Mouse (Mus musculus): Measurements from ENCODE around the gene Cenpa. TPM values are rescaled to one million over a fixed set of nuclear protein-coding genes. Genes with fewer than 3 reads are reported as not detected.
A peak's percentile ranks its signal among the peaks of the same experiment; 100 is the strongest.

The Cenpa gene
- polyA plus RNA-seq, 1 experiment from 2014 or later = 264 TPM

DNA sequence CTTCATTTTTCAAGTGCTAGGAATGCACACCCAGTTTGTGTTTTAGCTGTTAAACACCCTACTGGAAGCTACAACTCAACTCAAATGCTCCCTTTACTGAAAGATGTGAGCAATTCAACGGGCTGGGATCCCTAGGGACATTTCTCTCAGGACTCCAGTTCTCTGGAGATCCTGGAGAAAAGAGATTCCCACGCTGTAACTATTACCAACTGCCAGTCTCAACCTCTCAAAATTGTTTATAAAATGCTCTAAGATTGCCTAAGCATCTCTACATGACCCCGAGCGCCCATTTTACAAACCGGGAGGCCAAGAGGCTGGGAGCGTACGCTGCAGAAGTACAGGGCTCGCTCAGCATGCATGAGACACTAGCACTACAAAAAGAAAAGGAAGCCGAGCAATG lies 19.2 kb upstream of the Cenpa start:
- WGBS = 16% methylated on average over 9 of the region's 9 CpGs
- Histone ChIP-seq H3K4me2 (peak overlapping the region; percentile 77), H3K36me3 (peaks cover 10% of the 10 kb centered on the region), H3K9ac (peak overlapping the region; percentile 84), H3K27ac (ENCODE audit: poor library complexity, severe bottlenecking) (peak overlapping the region; percentile 71; the same call in 1 of the 2 replicates), H3K27me3 (replicated peaks) (no peaks in the 10 kb centered on the region), H3K4me1 (replicated peaks) (peaks cover 44% of the 10 kb centered on the region), H3K9me3 (replicated peaks) (no peaks in the 10 kb centered on the region), H3K4me3 (peak overlapping the region; percentile 89)
- no peak for ATAC-seq (ENCODE audit: insufficient number of reproducible peaks, low FRiP score)

DNA sequence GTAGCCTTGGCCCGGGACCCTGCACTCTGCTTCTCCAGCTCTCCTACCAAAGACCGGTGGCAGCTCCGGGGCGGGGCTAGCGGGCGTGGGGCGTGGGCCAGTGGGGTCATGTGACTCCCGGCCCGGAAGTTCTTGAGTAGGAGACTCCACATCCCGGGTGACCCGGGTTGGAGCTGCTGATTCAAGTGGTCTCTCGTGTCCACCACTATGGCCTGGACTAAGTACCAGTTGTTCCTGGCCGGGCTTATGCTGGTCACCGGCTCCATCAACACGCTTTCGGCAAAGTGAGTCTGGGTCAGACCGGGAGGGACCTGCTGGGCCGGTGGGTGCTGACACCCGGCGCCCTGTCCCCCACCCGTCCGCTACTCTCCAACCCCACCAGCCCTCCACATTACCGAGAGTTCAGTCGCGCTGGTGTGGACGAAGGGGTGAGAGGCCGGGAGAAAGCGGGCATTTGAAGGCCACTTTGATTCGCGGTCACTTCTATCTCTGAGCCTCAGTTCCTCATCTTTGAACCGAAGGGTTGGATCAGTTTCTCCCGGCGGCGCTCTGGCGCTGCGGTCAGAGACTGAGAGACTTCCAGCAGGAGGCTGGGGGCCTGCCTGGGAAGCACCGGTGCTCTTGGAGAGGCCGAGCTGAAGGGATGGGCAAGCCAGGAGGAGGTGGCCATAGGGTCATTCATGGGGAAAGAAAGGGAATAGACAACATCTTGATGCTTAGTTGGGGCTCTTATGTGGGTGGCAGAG lies 18.6 kb upstream of the Cenpa start, which contains the start of gene Slc35f6:
TSS of gene Slc35f6 (plus strand) at position 119 of the 746 bp plus-strand sequence.
- peak within 1 kb of the TSS; percentile 84 for H3K9ac ChIP-seq
- whole genome bisulfite sequencing = under 1% methylated on average over 38 of the region's 38 CpGs
- H3K4me2 ChIP-seq = peak within 1 kb of the TSS; percentile 77
- H3K36me3 ChIP-seq = peaks cover 16% of the 10 kb centered on the region
- peak within 1 kb of the TSS; percentile 89 for H3K4me3 ChIP-seq
- H3K9me3 ChIP-seq (replicated peaks) = no peaks in the 10 kb centered on the region
- ATAC-seq (ENCODE audit: insufficient number of reproducible peaks, low FRiP score) = peak; percentile 93
- no peaks in the 10 kb centered on the region for H3K27me3 ChIP-seq (replicated peaks)
- H3K27ac ChIP-seq (ENCODE audit: poor library complexity, severe bottlenecking) = peak within 1 kb of the TSS; percentile 71
- H3K4me1 ChIP-seq (replicated peaks) = peaks cover 43% of the 10 kb centered on the region

DNA sequence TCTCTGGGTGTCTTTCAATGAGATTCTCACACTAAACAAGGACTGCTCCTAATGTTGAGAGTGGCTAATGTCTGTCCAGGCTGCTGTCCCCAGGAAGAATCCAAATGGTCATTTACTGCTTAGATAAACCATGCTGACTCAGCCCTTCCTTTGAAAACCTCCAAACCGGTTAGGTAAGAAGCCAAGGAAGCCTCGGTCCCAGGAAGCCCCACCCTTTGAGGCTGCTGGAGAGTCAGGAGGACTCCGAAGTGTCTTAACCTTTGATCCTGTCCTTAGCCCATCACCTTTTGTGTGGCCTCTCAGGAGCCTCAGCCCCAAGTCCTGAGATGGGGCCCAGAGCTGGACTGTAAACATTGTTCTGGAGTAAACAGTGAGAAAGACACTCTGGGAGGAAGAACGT lies 17.0 kb upstream of the Cenpa start:
- Histone ChIP-seq H3K4me2 (no peak overlapping the region), H3K9ac (no peak overlapping the region), H3K4me1 (replicated peaks) (peaks cover 29% of the 10 kb centered on the region), H3K4me3 (no peak overlapping the region), H3K27me3 (replicated peaks) (no peaks in the 10 kb centered on the region), H3K36me3 (peaks cover 21% of the 10 kb centered on the region), H3K9me3 (replicated peaks) (no peaks in the 10 kb centered on the region), H3K27ac (ENCODE audit: poor library complexity, severe bottlenecking) (no peak overlapping the region)
- ATAC-seq (ENCODE audit: insufficient number of reproducible peaks, low FRiP score) = no peak
- WGBS = 70% methylated on average over 4 of the region's 4 CpGs

DNA sequence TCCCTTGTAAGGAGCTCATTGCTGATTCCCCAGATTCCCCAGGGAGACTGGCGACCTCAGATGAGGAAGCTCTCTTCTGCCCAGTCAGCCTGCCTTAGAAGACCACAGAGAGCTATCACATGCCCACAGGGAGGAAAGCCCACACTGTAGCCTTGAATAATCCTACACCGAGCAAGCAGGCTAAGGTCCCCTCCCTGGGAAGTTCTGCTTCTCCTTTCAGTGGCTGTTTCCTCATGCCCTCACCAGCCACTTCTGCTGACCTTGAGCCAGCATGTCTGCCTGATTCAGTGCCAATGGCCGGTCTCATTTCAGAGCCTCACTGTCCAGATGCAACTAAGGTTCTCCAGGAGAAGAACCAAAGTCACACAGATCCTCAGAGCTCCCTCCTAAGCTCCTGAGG lies 15.8 kb upstream of the Cenpa start:
- no peak for ATAC-seq (ENCODE audit: insufficient number of reproducible peaks, low FRiP score)
- Histone ChIP-seq H3K4me2 (no peak overlapping the region), H3K4me3 (no peak overlapping the region), H3K9ac (no peak overlapping the region), H3K27ac (ENCODE audit: poor library complexity, severe bottlenecking) (no peak overlapping the region), H3K36me3 (peaks cover 31% of the 10 kb centered on the region), H3K4me1 (replicated peaks) (peaks cover 36% of the 10 kb centered on the region), H3K9me3 (replicated peaks) (no peaks in the 10 kb centered on the region), H3K27me3 (replicated peaks) (no peaks in the 10 kb centered on the region)
- 71% methylated on average over 3 of the region's 3 CpGs for WGBS

DNA sequence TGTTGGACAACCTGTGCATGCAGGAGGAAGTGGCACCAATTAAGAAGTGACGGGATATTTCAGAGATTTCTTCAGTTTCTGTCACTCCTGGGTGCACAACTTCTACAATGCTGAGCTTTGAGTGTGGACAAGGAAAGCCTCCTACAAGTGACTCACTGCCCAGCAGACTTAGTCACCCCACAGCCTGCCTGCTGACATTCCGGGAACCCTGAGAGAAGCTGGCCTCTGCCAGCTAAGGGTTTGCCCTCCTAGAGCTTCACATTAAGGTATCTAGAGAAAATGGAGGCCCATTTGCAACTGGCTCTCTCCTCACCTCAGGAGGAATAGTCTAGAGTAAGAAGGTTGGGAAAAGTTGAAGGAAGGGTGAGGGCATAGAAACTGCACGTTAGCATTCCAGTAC lies 15.0 kb upstream of the Cenpa start:
- Histone ChIP-seq H3K4me2 (no peak overlapping the region), H3K27ac (ENCODE audit: poor library complexity, severe bottlenecking) (no peak overlapping the region)
- WGBS = 86% methylated on average over 3 of the region's 3 CpGs

DNA sequence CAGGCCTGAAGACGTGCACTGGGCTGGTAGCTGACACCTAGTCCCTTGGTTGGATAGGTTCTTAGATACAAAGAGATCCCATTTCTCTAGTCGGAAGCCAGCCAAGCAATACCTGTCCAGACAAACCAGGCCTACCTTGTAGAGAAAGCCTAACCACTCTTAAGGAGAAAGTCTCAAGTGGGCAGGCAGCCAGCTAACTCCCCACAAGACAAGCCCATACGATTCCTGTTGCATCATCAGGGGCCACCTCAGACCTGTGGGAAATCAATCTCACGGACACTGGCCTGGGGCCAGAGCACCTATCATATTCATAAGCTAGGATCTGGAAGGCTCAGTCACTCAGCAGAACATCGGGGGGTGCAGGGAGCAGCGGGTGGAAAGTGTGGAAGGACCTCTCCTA lies 13.3 kb upstream of the Cenpa start:
- Histone ChIP-seq H3K36me3 (peaks cover 56% of the 10 kb centered on the region), H3K9me3 (replicated peaks) (no peaks in the 10 kb centered on the region), H3K9ac (no peak overlapping the region), H3K27ac (ENCODE audit: poor library complexity, severe bottlenecking) (no peak overlapping the region), H3K4me2 (no peak overlapping the region), H3K27me3 (replicated peaks) (no peaks in the 10 kb centered on the region), H3K4me1 (replicated peaks) (peaks cover 31% of the 10 kb centered on the region), H3K4me3 (no peak overlapping the region)
- ATAC-seq (ENCODE audit: insufficient number of reproducible peaks, low FRiP score) = no peak
- WGBS = 86% methylated on average over 6 of the region's 6 CpGs

More for the DNA sequence above, 15.0 kb upstream of the Cenpa start:
- H3K27me3 ChIP-seq (replicated peaks) = no peaks in the 10 kb centered on the region
- H3K4me1 ChIP-seq (replicated peaks) = peaks cover 36% of the 10 kb centered on the region
- H3K4me3 ChIP-seq = no peak overlapping the region
- H3K9ac ChIP-seq = no peak overlapping the region
- no peaks in the 10 kb centered on the region for H3K9me3 ChIP-seq (replicated peaks)
- peaks cover 39% of the 10 kb centered on the region for H3K36me3 ChIP-seq
- no peak for ATAC-seq (ENCODE audit: insufficient number of reproducible peaks, low FRiP score)

DNA sequence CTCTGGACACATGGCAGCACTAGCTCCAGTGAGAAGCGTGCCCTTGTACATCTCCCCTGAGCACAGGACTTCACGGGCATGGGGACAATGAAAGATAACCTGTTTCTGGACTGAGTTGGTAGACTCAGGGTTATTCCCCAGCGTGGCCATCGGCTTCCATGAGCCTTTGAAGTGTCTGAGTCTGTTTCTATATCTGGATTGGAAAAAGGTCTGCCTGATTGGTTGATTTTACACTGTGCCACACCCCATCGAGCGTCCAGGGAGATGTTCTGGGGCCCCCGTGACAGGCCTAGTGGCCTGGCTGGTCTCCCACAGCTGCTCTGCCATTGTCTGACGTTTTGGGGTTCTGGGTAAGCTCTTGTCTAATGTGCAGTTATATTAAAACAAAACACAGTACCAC lies 11.5 kb upstream of the Cenpa start:
- no peak overlapping the region for H3K27ac ChIP-seq (ENCODE audit: poor library complexity, severe bottlenecking)

DNA sequence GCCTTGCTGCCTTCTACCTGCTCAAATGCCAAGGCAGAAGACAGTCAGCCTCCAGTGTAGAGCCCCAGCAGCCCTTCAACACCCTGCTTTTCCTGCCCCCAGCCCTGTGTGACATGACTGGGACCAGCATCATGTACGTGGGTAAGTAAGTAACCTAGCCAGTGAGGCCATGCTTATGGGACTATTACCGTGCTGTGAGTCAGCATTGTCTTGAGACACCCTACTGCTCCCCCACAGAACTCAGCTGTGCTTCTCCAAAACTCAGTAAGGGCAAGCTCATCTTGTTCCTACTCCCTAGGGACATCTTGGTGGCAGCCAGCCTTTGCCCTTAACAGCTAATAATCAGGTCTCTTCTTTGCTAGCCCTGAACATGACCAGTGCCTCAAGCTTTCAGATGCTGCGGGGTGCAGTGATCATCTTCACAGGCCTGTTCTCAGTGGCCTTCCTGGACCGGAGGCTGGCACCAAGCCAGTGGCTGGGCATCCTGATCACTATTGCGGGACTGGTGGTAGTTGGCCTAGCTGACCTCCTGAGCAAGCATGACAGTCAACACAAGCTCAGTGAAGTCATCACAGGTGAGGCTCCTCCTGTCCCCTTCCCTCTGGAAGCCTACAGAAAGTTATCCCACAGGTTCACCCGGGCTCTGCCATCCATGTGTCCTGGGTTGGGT lies 10.9 kb upstream of the Cenpa start:
- no peak overlapping the region for H3K9ac ChIP-seq
- no peaks in the 10 kb centered on the region for H3K27me3 ChIP-seq (replicated peaks)
- H3K27ac ChIP-seq (ENCODE audit: poor library complexity, severe bottlenecking) = no peak overlapping the region
- H3K4me3 ChIP-seq = no peak overlapping the region
- 84% methylated on average over 6 of the region's 6 CpGs for WGBS
- peaks cover 19% of the 10 kb centered on the region; the same call in 1 of the 2 replicates for H3K4me1 ChIP-seq (replicated peaks)
- peaks cover 58% of the 10 kb centered on the region for H3K36me3 ChIP-seq
- 0 out of 2 replicates have a peak, but pooled peaks cover 2% of the 10 kb centered on the region for H3K9me3 ChIP-seq (replicated peaks)
- no peak overlapping the region for H3K4me2 ChIP-seq
- ATAC-seq (ENCODE audit: insufficient number of reproducible peaks, low FRiP score) = no peak

More for the DNA sequence above, 11.5 kb upstream of the Cenpa start:
- ATAC-seq (ENCODE audit: insufficient number of reproducible peaks, low FRiP score) = no peak
- Histone ChIP-seq H3K4me2 (no peak overlapping the region), H3K36me3 (peaks cover 58% of the 10 kb centered on the region), H3K9ac (no peak overlapping the region), H3K27me3 (replicated peaks) (no peaks in the 10 kb centered on the region), H3K4me1 (replicated peaks) (peaks cover 22% of the 10 kb centered on the region; the same call in 1 of the 2 replicates), H3K9me3 (replicated peaks) (no peaks in the 10 kb centered on the region), H3K4me3 (no peak overlapping the region)
- 69% methylated on average over 8 of the region's 8 CpGs for WGBS

DNA sequence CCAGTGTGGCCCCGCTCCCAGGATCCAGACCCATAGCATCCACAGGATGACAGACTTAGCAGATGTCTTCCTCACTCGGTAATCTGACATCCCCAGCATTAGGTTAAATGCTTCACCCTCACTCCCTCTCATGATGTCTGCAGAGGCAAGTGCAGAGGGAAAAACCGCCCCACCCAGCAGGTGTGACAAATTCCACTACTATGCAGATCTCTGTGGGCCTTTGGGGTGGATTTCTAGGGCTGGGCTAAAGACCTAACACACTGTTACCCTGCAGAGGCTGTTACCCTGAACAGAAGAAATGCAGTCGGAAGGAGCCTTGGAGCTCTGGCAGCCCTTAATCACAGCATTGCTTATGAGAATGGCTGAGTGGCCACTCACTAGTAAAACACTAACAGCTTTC lies 7.5 kb upstream of the Cenpa start:
- Histone ChIP-seq H3K4me1 (replicated peaks) (peaks cover 10% of the 10 kb centered on the region; the same call in 1 of the 2 replicates), H3K36me3 (peaks cover 38% of the 10 kb centered on the region), H3K9me3 (replicated peaks) (peaks cover 10% of the 10 kb centered on the region; the same call in 1 of the 2 replicates), H3K9ac (no peak overlapping the region), H3K27ac (ENCODE audit: poor library complexity, severe bottlenecking) (no peak overlapping the region), H3K4me3 (no peak overlapping the region), H3K4me2 (no peak overlapping the region), H3K27me3 (replicated peaks) (no peaks in the 10 kb centered on the region)
- 82% methylated on average over 4 of the region's 4 CpGs for WGBS
- no peak for ATAC-seq (ENCODE audit: insufficient number of reproducible peaks, low FRiP score)

DNA sequence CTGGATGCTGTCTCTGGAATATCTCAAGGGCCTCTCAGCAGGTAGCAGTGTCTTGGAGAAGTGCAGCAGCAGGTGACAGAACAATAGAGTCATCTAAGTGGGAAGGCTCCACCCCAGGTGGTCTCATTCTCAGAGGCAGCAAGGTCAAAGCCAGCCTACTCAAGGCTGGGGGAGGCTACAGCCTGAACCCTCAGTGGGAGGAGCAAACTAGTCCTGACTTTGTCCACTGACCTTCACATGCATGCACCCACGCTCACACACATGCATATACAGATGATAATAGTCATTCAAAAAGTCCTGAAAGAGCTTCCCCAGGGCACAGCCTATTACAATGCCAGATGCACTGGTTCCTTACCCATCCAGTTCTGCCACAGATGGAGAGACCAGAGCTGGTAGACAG lies 6.3 kb upstream of the Cenpa start:
- no peak overlapping the region for H3K9ac ChIP-seq
- H3K36me3 ChIP-seq = peaks cover 32% of the 10 kb centered on the region
- no peak for ATAC-seq (ENCODE audit: insufficient number of reproducible peaks, low FRiP score)
- 82% methylated on average over 1 of the region's 1 CpGs for WGBS
- no peak overlapping the region for H3K4me3 ChIP-seq
- H3K27ac ChIP-seq (ENCODE audit: poor library complexity, severe bottlenecking) = no peak overlapping the region
- H3K27me3 ChIP-seq (replicated peaks) = no peaks in the 10 kb centered on the region
- peaks cover 1% of the 10 kb centered on the region; the same call in 1 of the 2 replicates for H3K4me1 ChIP-seq (replicated peaks)
- peaks cover 10% of the 10 kb centered on the region; the same call in 1 of the 2 replicates for H3K9me3 ChIP-seq (replicated peaks)
- no peak overlapping the region for H3K4me2 ChIP-seq

DNA sequence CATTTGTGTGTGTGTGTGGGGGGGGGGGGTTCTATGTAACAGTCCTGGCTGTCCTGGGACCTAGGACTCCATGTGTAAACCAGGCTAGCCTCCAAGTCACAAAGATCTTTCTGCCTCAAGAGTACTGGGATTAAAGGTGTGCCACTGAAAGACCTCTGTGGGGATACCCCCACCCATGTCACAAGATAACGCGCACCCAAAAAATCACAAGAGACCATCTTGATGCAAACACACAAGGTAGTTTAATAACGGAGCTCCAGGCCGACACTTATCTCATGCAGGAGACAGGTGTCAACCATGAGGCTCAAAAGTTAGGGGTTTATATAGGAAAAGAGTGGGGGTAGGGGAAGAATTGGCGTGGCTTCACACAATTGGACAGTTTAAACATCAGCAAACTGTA lies 5.8 kb upstream of the Cenpa start:
- WGBS = 86% methylated on average over 5 of the region's 5 CpGs
- H3K4me1 ChIP-seq (replicated peaks) = no peaks in the 10 kb centered on the region
- ATAC-seq (ENCODE audit: insufficient number of reproducible peaks, low FRiP score) = no peak

More for the DNA sequence above, 5.8 kb upstream of the Cenpa start:
- Histone ChIP-seq H3K27ac (ENCODE audit: poor library complexity, severe bottlenecking) (no peak overlapping the region), H3K27me3 (replicated peaks) (no peaks in the 10 kb centered on the region), H3K4me3 (no peak overlapping the region), H3K4me2 (no peak overlapping the region), H3K36me3 (peaks cover 26% of the 10 kb centered on the region), H3K9me3 (replicated peaks) (peaks cover 10% of the 10 kb centered on the region; the same call in 1 of the 2 replicates), H3K9ac (no peak overlapping the region)

Data from heart, embryonic 12.5 days (tissue).